Mouse (Mus musculus) heart, embryonic 10.5 days (tissue): ENCODE data around the gene Uimc1. TPM values are rescaled to one million over a fixed set of nuclear protein-coding genes. Genes with fewer than 3 reads are reported as not detected.

Source experiments
- DNase-seq: peaks from one replicate; pipeline ENCODE4 v3.0.0-alpha.2; 2017; ENCODE audit warnings: low spot score
- H3K27ac ChIP-seq: fragments of 300-500 bp; sonication (generic); 2 replicates; pipeline ENCODE4 v1.5.1; 2016; ENCODE audit warnings: mild to moderate bottlenecking
- H3K27me3 ChIP-seq: fragments of 300-500 bp; sonication (generic); 2 replicates; pipeline ENCODE4 v1.6.1; 2016; ENCODE audit warnings: mild to moderate bottlenecking; ENCODE audit not compliant: poor library complexity, insufficient read depth, severe bottlenecking
- H3K36me3 ChIP-seq: fragments of 300-500 bp; sonication (generic); 2 replicates; pipeline ENCODE4 v1.6.1; 2016; ENCODE audit warnings: mild to moderate bottlenecking, moderate library complexity
- H3K4me1 ChIP-seq: fragments of 300-500 bp; sonication (generic); 2 replicates; pipeline ENCODE4 v1.6.1; 2016; ENCODE audit warnings: mild to moderate bottlenecking
- H3K4me3 ChIP-seq: fragments of 300-500 bp; sonication (generic); 2 replicates; pipeline ENCODE4 v1.5.1; 2016; ENCODE audit warnings: mild to moderate bottlenecking, moderate library complexity
- H3K9me3 ChIP-seq: fragments of 300-500 bp; sonication (generic); 2 replicates; pipeline ENCODE4 v1.6.1; 2016; ENCODE audit warnings: mild to moderate bottlenecking, moderate library complexity
- WGBS: fragments of 180-500 bp; shearing (Covaris S2); methylation state at CpG from one replicate; pipeline ENCODE4 v1.1.7; 2016; 5-methylcytosine and 5-hydroxymethylcytosine counted together
- polyA plus RNA-seq: library from polyadenylated mRNA; unstranded; fragments of >200 nt; fragmentation: Nextera tagmentation; extraction: Ambion mirVana; gene quantifications from 2 replicates; pipeline ENCODE4 v1.2.1, GENCODE M21; 2016

Gene Uimc1
- polyA plus RNA-seq, 1 experiment from 2014 or later = 18.9 TPM

- 60% methylated on average over 7 of the region's 7 CpGs for WGBS
- Histone ChIP-seq H3K27ac (no peak overlapping the region), H3K4me1 (no peaks in the 10 kb centered on the region; the same call in 1 of the 2 replicates), H3K36me3 (no peaks in the 10 kb centered on the region), H3K4me3 (no peak overlapping the region), H3K27me3 (peaks cover 92% of the 10 kb centered on the region), H3K9me3 (no peaks in the 10 kb centered on the region)
- no peak for DNase-seq
These were observed 93.7 kb downstream of the Uimc1 start for GRCm38 (mm10) chr13:55006415-55006742.

- peaks cover 94% of the 10 kb centered on the region for H3K27me3 ChIP-seq
- H3K9me3 ChIP-seq = no peaks in the 10 kb centered on the region
- H3K4me1 ChIP-seq = no peaks in the 10 kb centered on the region; the same call in 1 of the 2 replicates
- no peak for DNase-seq
- WGBS = 68% methylated on average over 31 of the region's 31 CpGs
- H3K36me3 ChIP-seq = no peaks in the 10 kb centered on the region
- no peak overlapping the region for H3K27ac ChIP-seq
- no peak overlapping the region for H3K4me3 ChIP-seq
These were observed 94.2 kb downstream of the Uimc1 start for GRCm38 (mm10) chr13:55005691-55006414.

DNA sequence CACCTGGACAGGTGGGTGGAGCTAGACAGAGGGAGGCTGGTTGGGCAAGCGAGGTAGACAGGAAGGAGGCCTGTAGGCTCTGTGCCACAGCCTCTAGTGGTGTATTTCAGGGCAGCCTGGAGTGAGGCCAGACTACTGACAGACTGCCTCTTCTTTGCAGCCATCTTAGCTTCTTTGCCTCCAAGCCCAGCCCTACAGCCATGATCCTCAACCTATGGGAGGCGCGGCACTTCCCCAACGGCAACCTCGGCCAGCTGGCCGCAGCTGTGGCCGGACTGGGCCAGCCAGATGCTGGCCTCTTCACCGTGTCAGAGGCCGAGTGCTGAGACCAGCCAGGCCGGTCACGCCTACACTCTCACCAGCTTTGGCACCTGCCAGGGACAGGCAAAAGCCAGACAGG, 95.5 kb downstream of the Uimc1 start:
- Histone ChIP-seq H3K36me3 (no peaks in the 10 kb centered on the region), H3K4me1 (no peaks in the 10 kb centered on the region; the same call in 1 of the 2 replicates), H3K4me3 (no peak overlapping the region), H3K9me3 (no peaks in the 10 kb centered on the region), H3K27ac (no peak overlapping the region), H3K27me3 (peaks cover 90% of the 10 kb centered on the region)
- WGBS = 77% methylated on average over 11 of the region's 11 CpGs
- no peak for DNase-seq

DNA sequence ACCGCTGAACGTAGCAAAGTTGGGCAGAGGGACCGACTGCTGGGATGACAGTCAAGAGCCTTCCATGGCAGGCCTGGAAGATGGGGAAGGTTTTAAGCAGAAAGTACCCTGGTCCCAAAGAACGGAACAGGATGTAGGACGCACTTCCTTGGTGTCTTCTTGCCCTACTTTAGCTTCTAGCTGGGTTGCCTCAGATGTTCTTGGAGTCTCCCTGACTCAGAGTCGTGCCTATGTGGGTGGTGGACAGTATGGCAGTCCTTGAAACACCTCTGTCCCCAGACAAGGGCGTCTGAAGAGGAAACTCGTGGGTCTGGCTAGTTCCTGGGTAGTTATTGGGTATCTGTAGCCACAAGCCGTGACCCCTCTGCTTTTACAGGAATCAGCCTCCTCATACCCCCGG, 98.0 kb downstream of the Uimc1 start:
- Histone ChIP-seq H3K36me3 (no peaks in the 10 kb centered on the region), H3K4me3 (no peak overlapping the region), H3K9me3 (no peaks in the 10 kb centered on the region), H3K27me3 (peaks cover 79% of the 10 kb centered on the region), H3K27ac (no peak overlapping the region), H3K4me1 (no peaks in the 10 kb centered on the region; the same call in 1 of the 2 replicates)
- 75% methylated on average over 10 of the region's 10 CpGs for WGBS
- no peak for DNase-seq

GRCm38 (mm10) chr13:55000433-55000832, 99.7 kb downstream of the Uimc1 start:
- peaks cover 75% of the 10 kb centered on the region for H3K27me3 ChIP-seq

GRCm38 (mm10) chr13:54997568-54997967, 102.5 kb downstream of the Uimc1 start:
- WGBS = 81% methylated on average over 8 of the region's 8 CpGs
- DNase-seq = no peak
- Histone ChIP-seq H3K4me1 (peaks cover 23% of the 10 kb centered on the region), H3K27ac (no peak overlapping the region), H3K9me3 (no peaks in the 10 kb centered on the region), H3K36me3 (no peaks in the 10 kb centered on the region), H3K4me3 (no peak overlapping the region), H3K27me3 (peaks cover 62% of the 10 kb centered on the region)

More at GRCm38 (mm10) chr13:55000433-55000832, 99.7 kb downstream of the Uimc1 start:
- Histone ChIP-seq H3K4me1 (no peaks in the 10 kb centered on the region; the same call in 1 of the 2 replicates), H3K9me3 (no peaks in the 10 kb centered on the region), H3K36me3 (no peaks in the 10 kb centered on the region), H3K27ac (no peak overlapping the region), H3K4me3 (no peak overlapping the region)
- DNase-seq = no peak
- 79% methylated on average over 10 of the region's 10 CpGs for WGBS

DNA sequence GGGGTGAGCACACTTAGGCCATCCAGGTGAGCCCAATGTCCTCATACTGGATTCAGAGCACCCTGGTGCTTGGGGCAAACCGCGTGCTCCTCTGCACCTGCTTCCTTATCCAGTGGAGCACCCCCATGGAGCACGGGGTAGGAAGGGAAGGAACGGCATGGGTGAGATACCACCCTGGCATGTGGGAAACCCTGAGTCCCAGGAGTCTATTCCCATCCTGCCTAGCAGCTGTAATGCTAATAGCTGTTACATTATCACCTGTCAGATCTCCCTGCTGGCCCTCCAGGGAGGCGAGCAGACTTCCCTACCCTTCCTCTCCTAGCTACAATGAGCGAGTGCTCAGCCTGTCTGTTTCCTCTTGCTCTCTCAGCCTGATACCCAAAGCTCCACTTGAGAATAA, 104.9 kb downstream of the Uimc1 start:
- no peak overlapping the region; the same call in 1 of the 2 replicates for H3K27ac ChIP-seq
- H3K36me3 ChIP-seq = no peaks in the 10 kb centered on the region
- WGBS = 30% methylated on average over 6 of the region's 6 CpGs
- peaks cover 24% of the 10 kb centered on the region for H3K4me1 ChIP-seq
- peaks cover 62% of the 10 kb centered on the region for H3K27me3 ChIP-seq
- H3K4me3 ChIP-seq = no peak overlapping the region
- no peaks in the 10 kb centered on the region for H3K9me3 ChIP-seq
- DNase-seq = no peak

DNA sequence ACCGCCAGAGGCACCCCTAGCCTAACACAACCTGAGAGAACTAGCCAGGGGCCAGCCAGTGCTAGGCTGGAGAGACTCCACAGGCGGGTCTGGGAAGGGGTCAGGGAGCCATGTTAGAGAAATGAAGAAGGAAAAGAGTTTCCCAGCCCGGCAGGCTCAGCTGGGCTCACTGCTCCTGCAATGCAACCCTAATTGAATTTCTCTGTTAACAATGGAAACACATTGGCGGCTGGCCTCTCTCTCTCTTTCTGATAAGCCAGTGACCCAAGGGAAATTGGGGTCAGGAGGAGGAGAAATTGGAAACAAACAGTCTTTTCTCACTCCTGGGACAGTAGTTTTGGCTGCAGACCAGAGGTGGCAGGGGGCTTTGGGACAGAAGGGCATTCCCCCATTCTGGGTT, 105.5 kb downstream of the Uimc1 start:
- Histone ChIP-seq H3K27ac (peak overlapping the region; percentile 43; the same call in 1 of the 2 replicates), H3K36me3 (no peaks in the 10 kb centered on the region), H3K9me3 (no peaks in the 10 kb centered on the region), H3K27me3 (peaks cover 64% of the 10 kb centered on the region), H3K4me3 (no peak overlapping the region), H3K4me1 (peaks cover 27% of the 10 kb centered on the region)
- 18% methylated on average over 4 of the region's 4 CpGs for WGBS
- no peak for DNase-seq

GRCm38 (mm10) chr13:54992215-54992614, 107.9 kb downstream of the Uimc1 start:
- peaks cover 42% of the 10 kb centered on the region for H3K4me1 ChIP-seq
- H3K36me3 ChIP-seq = no peaks in the 10 kb centered on the region
- H3K27ac ChIP-seq = no peak overlapping the region
- 86% methylated on average over 7 of the region's 7 CpGs for WGBS
- peaks cover 57% of the 10 kb centered on the region for H3K27me3 ChIP-seq
- DNase-seq = no peak
- no peak overlapping the region for H3K4me3 ChIP-seq
- no peaks in the 10 kb centered on the region for H3K9me3 ChIP-seq

GRCm38 (mm10) chr13:54988181-54988760, 111.8 kb downstream of the Uimc1 start:
- Histone ChIP-seq H3K36me3 (no peaks in the 10 kb centered on the region), H3K9me3 (no peaks in the 10 kb centered on the region), H3K4me3 (no peak overlapping the region), H3K27me3 (peaks cover 67% of the 10 kb centered on the region), H3K4me1 (peaks cover 27% of the 10 kb centered on the region), H3K27ac (peak overlapping the region; percentile 44; the same call in 1 of the 2 replicates)
- WGBS = 25% methylated on average over 7 of the region's 7 CpGs
- DNase-seq = no peak

GRCm38 (mm10) chr13:54987405-54987804, 112.7 kb downstream of the Uimc1 start:
- H3K27ac ChIP-seq = peak overlapping the region; percentile 31; the same call in 1 of the 2 replicates
- WGBS = 75% methylated on average over 9 of the region's 9 CpGs
- no peak overlapping the region for H3K4me3 ChIP-seq
- DNase-seq = no peak
- peaks cover 22% of the 10 kb centered on the region for H3K4me1 ChIP-seq
- H3K27me3 ChIP-seq = peaks cover 62% of the 10 kb centered on the region
- no peaks in the 10 kb centered on the region for H3K36me3 ChIP-seq
- H3K9me3 ChIP-seq = no peaks in the 10 kb centered on the region

DNA sequence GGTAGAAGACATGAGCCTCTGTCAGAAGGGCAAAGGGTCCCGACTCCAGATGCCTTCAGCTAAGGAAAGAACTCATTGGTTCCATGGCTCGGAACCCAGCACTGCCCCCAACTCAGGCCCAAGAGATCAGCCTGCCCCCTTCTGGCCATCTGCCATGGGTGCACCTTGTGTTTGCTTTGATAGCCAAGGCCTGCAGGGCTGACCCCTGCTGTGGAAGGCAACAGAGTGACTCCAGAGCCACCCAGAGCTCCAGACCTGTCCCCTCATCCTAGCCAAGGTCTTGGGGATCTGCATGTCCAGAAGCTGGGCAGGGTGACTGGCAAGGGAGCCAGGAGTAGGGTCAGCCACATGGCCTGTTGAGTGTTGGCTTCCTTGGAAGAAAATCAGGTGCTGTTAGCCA, 116.5 kb downstream of the Uimc1 start:
- H3K4me1 ChIP-seq = peaks cover 21% of the 10 kb centered on the region
- no peak for DNase-seq
- H3K27ac ChIP-seq = no peak overlapping the region
- no peaks in the 10 kb centered on the region for H3K9me3 ChIP-seq
- H3K4me3 ChIP-seq = no peak overlapping the region
- peaks cover 71% of the 10 kb centered on the region for H3K27me3 ChIP-seq
- H3K36me3 ChIP-seq = no peaks in the 10 kb centered on the region
- 31% methylated on average over 2 of the region's 2 CpGs for WGBS

- peaks cover 74% of the 10 kb centered on the region for H3K27me3 ChIP-seq
These were observed 117.1 kb downstream of the Uimc1 start for GRCm38 (mm10) chr13:54983001-54983400.

More at GRCm38 (mm10) chr13:54983001-54983400, 117.1 kb downstream of the Uimc1 start:
- Histone ChIP-seq H3K4me3 (no peak overlapping the region), H3K36me3 (no peaks in the 10 kb centered on the region), H3K9me3 (no peaks in the 10 kb centered on the region), H3K4me1 (peaks cover 15% of the 10 kb centered on the region), H3K27ac (no peak overlapping the region)
- DNase-seq = no peak
- 64% methylated on average over 8 of the region's 8 CpGs for whole genome bisulfite sequencing
